Mouse (Mus musculus): ENCODE measurements around the gene Enkd1. TPM values are rescaled to one million over a fixed set of nuclear protein-coding genes. Genes with fewer than 3 reads are reported as not detected.

Gene Enkd1
- 13.9 and 16.2 TPM in 2 replicates for polyA plus RNA-seq (2015; fragmentation: Nextera tagmentation; extraction: Ambion mirVana)

- 1% methylated on average over 53 of the region's 55 CpGs for WGBS
- peaks cover 16% of the 10 kb centered on the region for H3K36me3 ChIP-seq
These were observed at the start of gene Enkd1, which contains the start of gene 4933405L10Rik for GRCm38 (mm10) chr8:105707498-105708403. Gene Enkd1, minus strand, starts transcription at chr8:105708210. Gene 4933405L10Rik, plus strand, starts transcription at chr8:105707655.

GRCm38 (mm10) chr8:105754688-105755087, 46.7 kb upstream of the Enkd1 start:
- H3K27ac ChIP-seq (replicated peaks), result no peak overlapping the region
- H3K27me3 ChIP-seq (replicated peaks), result no peaks in the 10 kb centered on the region
- H3K36me3 ChIP-seq, result no peaks in the 10 kb centered on the region
- no peak overlapping the region for H3K4me2 ChIP-seq
- H3K9ac ChIP-seq (replicated peaks), result no peak overlapping the region
- H3K4me1 ChIP-seq, result peaks cover 66% of the 10 kb centered on the region
- H3K4me3 ChIP-seq (replicated peaks), result no peak overlapping the region
- WGBS, result 67% methylated on average over 2 of the region's 2 CpGs
- no peaks in the 10 kb centered on the region for H3K9me3 ChIP-seq (replicated peaks)
- ATAC-seq (ENCODE audit: low FRiP score), result no peak

More at GRCm38 (mm10) chr8:105707498-105708403, at the start of gene Enkd1, which contains the start of gene 4933405L10Rik:
- Histone ChIP-seq H3K27me3 (replicated peaks) (no peaks in the 10 kb centered on the region), H3K4me1 (peaks cover 27% of the 10 kb centered on the region), H3K9ac (replicated peaks) (peak within 1 kb of the TSS; percentile 59), H3K4me3 (replicated peaks) (peak within 1 kb of the TSS; percentile 81), H3K27ac (replicated peaks) (no peak within 1 kb of the TSS), H3K4me2 (peak within 1 kb of the TSS; percentile 99), H3K9me3 (replicated peaks) (no peaks in the 10 kb centered on the region)
- ATAC-seq (ENCODE audit: low FRiP score), result peak; percentile 78

GRCm38 (mm10) chr8:105753916-105754315, 45.9 kb upstream of the Enkd1 start:
- H3K27ac ChIP-seq (replicated peaks), result no peak overlapping the region
- H3K9me3 ChIP-seq (replicated peaks), result no peaks in the 10 kb centered on the region
- no peaks in the 10 kb centered on the region for H3K36me3 ChIP-seq
- no peaks in the 10 kb centered on the region for H3K27me3 ChIP-seq (replicated peaks)
- H3K4me2 ChIP-seq, result no peak overlapping the region
- no peak overlapping the region for H3K9ac ChIP-seq (replicated peaks)
- no peak for ATAC-seq (ENCODE audit: low FRiP score)
- H3K4me1 ChIP-seq, result peaks cover 63% of the 10 kb centered on the region
- no peak overlapping the region for H3K4me3 ChIP-seq (replicated peaks)
- WGBS, result 59% methylated on average over 2 of the region's 2 CpGs

- H3K9ac ChIP-seq (replicated peaks), result 0 out of 2 replicates have a peak overlapping the region, but pooled peaks have one; percentile 9
- peaks cover 52% of the 10 kb centered on the region for H3K4me1 ChIP-seq
- ATAC-seq (ENCODE audit: low FRiP score), result peak; percentile 67; the same call in 1 of the 2 replicates
- H3K36me3 ChIP-seq, result no peaks in the 10 kb centered on the region
- H3K9me3 ChIP-seq (replicated peaks), result no peaks in the 10 kb centered on the region
- whole genome bisulfite sequencing, result 7% methylated on average over 11 of the region's 11 CpGs
- H3K27me3 ChIP-seq (replicated peaks), result no peaks in the 10 kb centered on the region
- no peak overlapping the region for H3K4me3 ChIP-seq (replicated peaks)
- peak overlapping the region; percentile 19; the same call in 1 of the 2 replicates for H3K4me2 ChIP-seq
- peak overlapping the region; percentile 30; the same call in 1 of the 2 replicates for H3K27ac ChIP-seq (replicated peaks)
These were observed 42.6 kb upstream of the Enkd1 start for GRCm38 (mm10) chr8:105750606-105751005.

GRCm38 (mm10) chr8:105743301-105743700, 35.3 kb upstream of the Enkd1 start:
- WGBS, result 90% methylated on average over 4 of the region's 4 CpGs
- Histone ChIP-seq H3K9me3 (replicated peaks) (no peaks in the 10 kb centered on the region), H3K9ac (replicated peaks) (no peak overlapping the region), H3K4me1 (peaks cover 8% of the 10 kb centered on the region; the same call in 1 of the 2 replicates), H3K27ac (replicated peaks) (no peak overlapping the region), H3K4me2 (no peak overlapping the region), H3K27me3 (replicated peaks) (no peaks in the 10 kb centered on the region), H3K4me3 (replicated peaks) (no peak overlapping the region), H3K36me3 (peaks cover 3% of the 10 kb centered on the region; the same call in 1 of the 2 replicates)
- ATAC-seq (ENCODE audit: low FRiP score), result no peak

- Histone ChIP-seq H3K4me1 (no peaks in the 10 kb centered on the region), H3K36me3 (peaks cover 9% of the 10 kb centered on the region; the same call in 1 of the 2 replicates), H3K4me3 (replicated peaks) (no peak overlapping the region), H3K9ac (replicated peaks) (no peak overlapping the region), H3K27me3 (replicated peaks) (no peaks in the 10 kb centered on the region), H3K4me2 (no peak overlapping the region), H3K27ac (replicated peaks) (no peak overlapping the region), H3K9me3 (replicated peaks) (no peaks in the 10 kb centered on the region)
- no peak for ATAC-seq (ENCODE audit: low FRiP score)
- 90% methylated on average over 5 of the region's 5 CpGs for WGBS
These were observed 31.2 kb upstream of the Enkd1 start for GRCm38 (mm10) chr8:105739216-105739615.

- ATAC-seq (ENCODE audit: low FRiP score), result no peak
- H3K27ac ChIP-seq (replicated peaks), result no peak overlapping the region
- WGBS, result 91% methylated on average over 5 of the region's 5 CpGs
- H3K4me1 ChIP-seq, result no peaks in the 10 kb centered on the region
- H3K27me3 ChIP-seq (replicated peaks), result no peaks in the 10 kb centered on the region
- peaks cover 21% of the 10 kb centered on the region for H3K36me3 ChIP-seq
- H3K9me3 ChIP-seq (replicated peaks), result no peaks in the 10 kb centered on the region
- no peak overlapping the region for H3K4me2 ChIP-seq
- H3K9ac ChIP-seq (replicated peaks), result no peak overlapping the region
- H3K4me3 ChIP-seq (replicated peaks), result no peak overlapping the region
These were observed 24.2 kb upstream of the Enkd1 start for GRCm38 (mm10) chr8:105732186-105732585.

GRCm38 (mm10) chr8:105727397-105728124, 19.6 kb upstream of the Enkd1 start:
- H3K4me3 ChIP-seq (replicated peaks), result no peak overlapping the region
- no peak overlapping the region for H3K4me2 ChIP-seq
- H3K9ac ChIP-seq (replicated peaks), result no peak overlapping the region
- no peaks in the 10 kb centered on the region for H3K9me3 ChIP-seq (replicated peaks)
- no peak for ATAC-seq (ENCODE audit: low FRiP score)
- H3K27ac ChIP-seq (replicated peaks), result no peak overlapping the region
- WGBS, result 82% methylated on average over 18 of the region's 18 CpGs
- no peaks in the 10 kb centered on the region for H3K4me1 ChIP-seq
- peaks cover 54% of the 10 kb centered on the region for H3K36me3 ChIP-seq
- H3K27me3 ChIP-seq (replicated peaks), result no peaks in the 10 kb centered on the region

GRCm38 (mm10) chr8:105725726-105726125, 17.7 kb upstream of the Enkd1 start:
- H3K4me2 ChIP-seq, result no peak overlapping the region
- ATAC-seq (ENCODE audit: low FRiP score), result no peak
- no peaks in the 10 kb centered on the region for H3K4me1 ChIP-seq
- H3K9me3 ChIP-seq (replicated peaks), result no peaks in the 10 kb centered on the region
- H3K27ac ChIP-seq (replicated peaks), result no peak overlapping the region
- H3K27me3 ChIP-seq (replicated peaks), result no peaks in the 10 kb centered on the region
- 85% methylated on average over 5 of the region's 5 CpGs for WGBS
- H3K36me3 ChIP-seq, result peaks cover 50% of the 10 kb centered on the region
- H3K4me3 ChIP-seq (replicated peaks), result no peak overlapping the region
- no peak overlapping the region for H3K9ac ChIP-seq (replicated peaks)

- Histone ChIP-seq H3K4me3 (replicated peaks) (no peak overlapping the region), H3K27ac (replicated peaks) (no peak overlapping the region), H3K27me3 (replicated peaks) (no peaks in the 10 kb centered on the region), H3K4me2 (no peak overlapping the region), H3K9ac (replicated peaks) (no peak overlapping the region), H3K36me3 (peaks cover 47% of the 10 kb centered on the region), H3K4me1 (no peaks in the 10 kb centered on the region), H3K9me3 (replicated peaks) (no peaks in the 10 kb centered on the region)
- no peak for ATAC-seq (ENCODE audit: low FRiP score)
- WGBS, result 91% methylated on average over 9 of the region's 9 CpGs
These were observed 14.9 kb upstream of the Enkd1 start for GRCm38 (mm10) chr8:105722861-105723260.

GRCm38 (mm10) chr8:105719637-105720036, 11.6 kb upstream of the Enkd1 start:
- Histone ChIP-seq H3K4me1 (no peaks in the 10 kb centered on the region), H3K4me3 (replicated peaks) (no peak overlapping the region), H3K27ac (replicated peaks) (no peak overlapping the region), H3K9me3 (replicated peaks) (no peaks in the 10 kb centered on the region), H3K4me2 (no peak overlapping the region), H3K36me3 (peaks cover 36% of the 10 kb centered on the region), H3K27me3 (replicated peaks) (no peaks in the 10 kb centered on the region), H3K9ac (replicated peaks) (no peak overlapping the region)
- WGBS, result 93% methylated on average over 4 of the region's 4 CpGs
- ATAC-seq (ENCODE audit: low FRiP score), result no peak

Measured in neural tube, embryonic 15.5 days (tissue).